Mouse (Mus musculus): Measurements from ENCODE around the gene Mavs. TPM values are rescaled to one million over a fixed set of nuclear protein-coding genes. Genes with fewer than 3 reads are reported as not detected.

The Mavs gene
- total RNA-seq, 2 experiments from 2014 or later = 40.0 to 56.9 TPM

DNA sequence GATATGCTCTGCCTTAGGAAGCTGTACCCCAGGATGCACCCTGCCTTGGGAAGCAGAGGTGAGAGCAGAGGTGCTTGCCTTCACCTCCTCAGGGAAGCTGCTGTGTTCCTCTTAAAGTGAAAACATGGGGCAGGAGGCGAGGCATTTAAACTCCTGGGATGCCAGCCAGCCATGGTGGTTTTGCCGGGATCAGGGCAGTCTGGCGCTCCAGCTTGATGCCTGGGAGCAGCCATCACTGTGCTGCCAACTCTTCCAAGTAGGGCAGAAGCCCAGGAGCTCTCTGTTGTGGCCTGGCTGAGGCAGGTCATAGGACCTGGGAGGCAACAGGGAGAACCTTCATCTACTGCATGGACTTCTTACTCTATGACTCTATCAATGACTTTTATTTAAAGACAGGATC lies 32.6 kb upstream of the Mavs start:
- no peak overlapping the region for H3K4me3 ChIP-seq
- intact Hi-C loops (cut with DNase I) = no loop called here
- DNase-seq = no peak
- H3K27ac ChIP-seq = no peak overlapping the region
- no peak for TF ChIP-seq CTCF (IDR thresholded peaks at IDR 0.05)

DNA sequence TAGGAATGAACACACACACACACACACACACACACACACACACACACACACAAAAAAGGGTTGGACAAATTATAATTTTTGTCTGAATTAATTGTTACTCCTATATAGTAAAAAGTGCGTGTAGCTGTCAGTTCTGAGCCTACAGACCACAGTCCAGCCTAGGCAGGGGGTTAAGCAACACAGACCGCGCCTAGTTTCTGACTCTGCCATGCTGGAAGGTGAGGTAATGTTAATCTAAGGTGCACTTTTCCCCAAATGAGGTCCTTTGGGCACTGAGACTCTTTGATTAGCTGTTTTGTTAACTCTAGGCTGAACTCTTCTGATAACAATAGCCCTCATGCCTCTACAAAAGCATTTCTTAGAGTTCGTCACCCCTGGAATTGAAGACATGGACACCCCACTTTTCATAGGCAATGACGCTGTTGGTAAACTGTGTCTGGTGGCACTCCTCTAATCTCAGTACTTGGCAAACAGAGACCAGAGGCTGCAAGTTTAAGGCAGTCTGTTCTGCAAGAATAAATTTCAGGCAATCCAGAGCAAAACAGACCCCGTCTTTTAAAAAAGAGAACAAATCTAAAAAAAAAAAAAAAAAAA lies 29.9 kb upstream of the Mavs start:
- Histone ChIP-seq H3K27ac (peak overlapping the region; percentile 87), H3K4me3 (no peak overlapping the region)
- DNase-seq = no peak
- TF ChIP-seq CTCF (IDR thresholded peaks at IDR 0.05) = no peak
- intact Hi-C loops (cut with DNase I) = loop anchor here (2.0 kb wide), 1 partner anchor 17 kb away; the partner anchor contains the start of genes Cdc25b and Spef1

DNA sequence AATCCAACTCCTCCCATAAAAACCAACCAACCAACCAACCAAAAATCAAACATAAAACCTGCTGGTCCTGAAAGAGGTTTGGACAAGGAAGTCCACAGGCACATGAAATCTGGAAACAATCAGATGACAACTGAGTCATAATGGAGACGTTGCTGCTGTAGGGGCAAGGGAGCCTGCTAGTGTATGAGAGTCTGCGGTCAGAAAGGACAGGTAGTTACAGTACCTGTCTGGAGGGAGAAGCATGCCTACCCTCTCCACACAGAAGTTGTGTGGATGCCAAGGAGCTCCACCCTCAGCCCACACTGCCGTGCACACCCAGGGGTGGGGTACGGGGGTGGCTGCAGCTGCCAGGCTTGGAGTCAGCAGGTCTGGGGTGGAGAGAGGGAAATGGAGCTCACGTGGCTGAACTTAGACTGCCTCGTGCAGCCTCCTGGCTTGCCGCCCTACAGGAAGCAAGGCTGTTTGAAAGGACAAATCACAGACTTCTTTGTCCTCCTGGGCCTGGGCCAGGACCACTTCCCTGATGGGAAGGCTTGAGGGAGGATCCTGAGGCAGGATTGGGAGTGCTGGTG lies 29.4 kb upstream of the Mavs start:
- no peak for TF ChIP-seq CTCF (IDR thresholded peaks at IDR 0.05)
- intact Hi-C loops (cut with DNase I) = loop anchor here (2.0 kb wide), 1 partner anchor 18 kb away; the partner anchor contains the start of genes Cdc25b and Spef1
- DNase-seq = peak; percentile 96
- peak overlapping the region; percentile 51 for H3K4me3 ChIP-seq
- peak overlapping the region; percentile 87 for H3K27ac ChIP-seq

DNA sequence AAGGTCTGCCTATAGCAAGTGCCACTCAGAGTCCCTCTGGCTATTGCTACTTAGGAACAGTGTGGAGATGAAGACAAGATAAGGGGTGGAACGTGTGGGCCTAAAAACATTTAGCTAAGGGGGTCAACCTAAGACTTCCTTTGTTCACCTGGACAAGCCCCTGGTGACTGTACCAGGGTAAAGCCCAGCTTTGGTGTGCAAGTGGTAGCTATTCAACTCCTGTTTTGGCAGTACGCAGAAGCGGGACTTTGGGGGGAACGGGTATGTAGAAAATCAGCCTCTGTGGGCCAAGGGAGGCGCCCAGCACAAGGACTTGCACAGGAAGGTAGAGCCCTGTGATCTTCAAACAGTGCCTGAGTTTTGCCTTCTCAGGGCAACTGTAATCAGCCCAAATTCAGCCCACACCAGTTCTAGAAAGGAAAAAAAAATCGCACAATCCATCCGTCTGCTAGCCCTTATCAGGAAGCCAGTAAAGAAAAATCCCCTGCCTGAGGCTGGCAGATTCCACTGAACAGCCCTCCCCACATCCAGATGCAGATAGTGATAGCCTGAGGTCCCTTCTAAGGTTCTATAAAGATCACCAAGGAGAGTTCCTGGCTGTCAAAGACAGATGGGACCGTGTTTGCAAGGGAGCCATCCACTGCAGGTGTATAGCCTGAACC lies 28.2 kb upstream of the Mavs start:
- intact Hi-C loops (cut with DNase I) = loop anchor here (2.0 kb wide), 1 partner anchor 19 kb away; the partner anchor contains the start of genes Cdc25b and Spef1
- no peak for TF ChIP-seq CTCF (IDR thresholded peaks at IDR 0.05)
- Histone ChIP-seq H3K27ac (peak overlapping the region; percentile 87), H3K4me3 (no peak overlapping the region; the same call in 1 of the 2 replicates)
- DNase-seq = no peak

DNA sequence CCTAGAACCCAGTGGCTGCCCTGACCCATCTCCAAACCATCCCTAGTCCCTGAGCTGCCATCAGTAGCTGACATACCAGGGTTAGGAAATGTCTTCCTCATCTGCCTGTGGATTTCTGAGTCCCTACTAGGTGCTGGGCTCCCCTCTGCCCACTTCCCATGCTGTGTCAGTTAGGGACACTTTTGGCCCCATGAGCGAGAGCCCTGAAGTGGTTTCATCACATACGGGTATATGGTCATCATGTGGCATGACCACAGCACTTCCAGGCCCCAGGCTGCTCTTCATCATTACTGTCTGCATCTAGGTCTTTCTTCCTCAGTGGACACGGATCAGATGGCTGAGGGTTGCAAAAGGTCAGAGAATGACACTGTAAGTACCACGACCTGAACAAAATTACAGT lies 27.1 kb upstream of the Mavs start, which contains the start of gene Ap5s1:
Gene Ap5s1 (plus strand): TSS at position 301 of the 400 bp plus-strand sequence.
- no peak for TF ChIP-seq CTCF (IDR thresholded peaks at IDR 0.05)
- peak within 1 kb of the TSS; percentile 87 for H3K27ac ChIP-seq
- H3K4me3 ChIP-seq = no peak within 1 kb of the TSS
- intact Hi-C loops (cut with DNase I) = no loop called here
- no peak for DNase-seq

DNA sequence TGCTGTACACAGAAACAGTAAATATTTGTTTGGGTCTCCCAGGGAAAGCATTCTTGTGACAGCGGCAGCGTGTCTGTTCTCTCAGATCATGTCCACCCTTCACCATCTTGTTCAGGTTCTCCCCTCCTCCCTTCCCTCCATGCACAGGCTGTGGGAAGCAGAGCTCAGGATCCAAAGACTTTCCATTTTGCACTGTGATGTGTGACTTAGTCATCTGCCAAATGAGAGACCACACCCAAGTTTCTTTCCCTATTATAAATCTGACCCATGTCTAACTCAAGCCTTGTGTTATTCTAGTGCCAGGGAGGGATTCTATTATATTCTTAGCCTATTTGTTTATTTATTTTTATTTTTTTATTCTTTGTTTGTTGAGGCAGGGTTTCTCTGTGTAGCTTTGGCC lies 25.5 kb upstream of the Mavs start:
- DNase-seq = no peak
- Histone ChIP-seq H3K27ac (peak overlapping the region; percentile 9), H3K4me3 (no peak overlapping the region)
- intact Hi-C loops (cut with DNase I) = loop anchor here (2.0 kb wide), 1 partner anchor 114 kb away; no protein-coding TSS in a partner anchor
- TF ChIP-seq CTCF (IDR thresholded peaks at IDR 0.05) = no peak

DNA sequence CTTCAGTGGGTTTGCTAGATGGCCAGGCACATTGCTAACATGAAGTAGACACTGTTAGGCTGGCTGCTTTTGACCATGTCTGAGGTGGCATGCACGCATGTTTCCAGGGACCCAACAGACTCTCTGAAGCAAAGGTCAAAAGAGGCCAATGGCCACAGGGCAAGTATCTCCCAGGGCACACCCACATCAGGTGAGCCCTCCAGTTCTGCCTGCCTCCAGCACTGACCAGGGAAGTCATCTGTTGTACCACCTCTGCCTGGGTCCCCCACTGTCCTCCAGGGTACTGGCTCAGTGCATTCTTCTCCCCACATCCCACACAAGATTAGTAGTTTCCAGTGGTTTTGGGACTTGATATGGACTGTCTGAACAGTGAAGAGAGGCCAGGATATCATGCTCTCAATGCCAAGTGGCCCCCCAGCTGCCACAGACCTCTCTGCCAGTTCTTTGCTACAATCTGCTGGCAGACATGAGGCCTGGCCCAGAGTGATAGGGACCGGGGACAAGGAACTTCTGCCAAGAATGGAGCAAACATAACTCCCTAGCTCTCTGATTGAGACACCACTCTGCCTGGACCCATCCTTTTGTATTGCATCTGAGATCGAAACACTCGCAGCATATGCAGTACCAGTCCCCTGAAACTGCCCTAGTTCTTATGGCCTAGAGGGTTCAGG lies 24.6 kb upstream of the Mavs start:
- H3K27ac ChIP-seq = peak overlapping the region; percentile 100
- TF ChIP-seq CTCF (IDR thresholded peaks at IDR 0.05) = no peak
- peak overlapping the region; percentile 82 for H3K4me3 ChIP-seq
- intact Hi-C loops (cut with DNase I) = loop anchor here (2.0 kb wide), 1 partner anchor 114 kb away; no protein-coding TSS in a partner anchor
- DNase-seq = no peak

DNA sequence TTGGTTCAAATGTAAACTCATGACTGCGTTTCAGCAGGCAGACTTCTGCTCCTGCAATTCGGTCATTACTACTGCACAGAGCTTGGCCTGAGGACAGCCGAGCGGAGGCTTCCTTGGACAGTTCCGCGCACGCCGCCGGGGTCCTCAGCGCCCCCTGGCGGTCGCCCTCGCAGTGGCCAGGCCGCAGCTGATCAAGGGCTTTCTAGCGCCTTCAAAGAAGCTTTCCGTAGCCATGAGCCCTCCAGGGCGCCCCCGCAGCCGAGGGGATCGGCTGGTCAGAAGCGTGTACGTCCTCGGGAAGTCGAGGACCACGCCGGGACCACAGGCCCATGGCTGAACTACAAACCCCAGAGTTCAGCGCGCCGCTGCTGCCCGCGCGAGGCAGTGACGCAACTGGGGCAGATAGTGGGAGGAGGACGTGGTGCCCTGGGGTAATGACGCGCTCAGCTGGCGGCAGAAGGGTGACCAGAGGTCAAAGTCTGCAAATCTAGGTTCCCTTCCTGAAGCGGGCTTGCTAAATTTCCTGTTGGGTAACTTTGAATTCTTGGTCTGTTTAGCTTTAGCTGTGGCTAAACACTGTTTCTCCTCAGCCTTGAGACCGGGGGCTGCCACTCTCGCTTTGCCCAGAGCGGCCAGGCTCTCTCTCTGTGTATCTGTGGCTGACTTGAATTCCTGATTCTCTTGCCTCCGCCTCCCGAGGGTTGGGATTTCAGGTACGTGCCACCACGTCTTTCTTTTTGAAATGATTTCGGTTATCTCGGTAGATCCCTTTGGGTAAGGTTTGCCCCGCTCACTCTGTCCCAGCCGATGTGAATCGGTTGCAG lies 23.7 kb upstream of the Mavs start:
- TF ChIP-seq CTCF (IDR thresholded peaks at IDR 0.05) = no peak; the same call in 1 of the 2 replicates
- Histone ChIP-seq H3K4me3 (peak overlapping the region; percentile 82), H3K27ac (peak overlapping the region; percentile 100)
- intact Hi-C loops (cut with DNase I) = loop anchor here (2.0 to 5.0 kb wide), 2 partner anchors 33 to 115 kb away; no protein-coding TSS in a partner anchor
- peak; percentile 98 for DNase-seq

DNA sequence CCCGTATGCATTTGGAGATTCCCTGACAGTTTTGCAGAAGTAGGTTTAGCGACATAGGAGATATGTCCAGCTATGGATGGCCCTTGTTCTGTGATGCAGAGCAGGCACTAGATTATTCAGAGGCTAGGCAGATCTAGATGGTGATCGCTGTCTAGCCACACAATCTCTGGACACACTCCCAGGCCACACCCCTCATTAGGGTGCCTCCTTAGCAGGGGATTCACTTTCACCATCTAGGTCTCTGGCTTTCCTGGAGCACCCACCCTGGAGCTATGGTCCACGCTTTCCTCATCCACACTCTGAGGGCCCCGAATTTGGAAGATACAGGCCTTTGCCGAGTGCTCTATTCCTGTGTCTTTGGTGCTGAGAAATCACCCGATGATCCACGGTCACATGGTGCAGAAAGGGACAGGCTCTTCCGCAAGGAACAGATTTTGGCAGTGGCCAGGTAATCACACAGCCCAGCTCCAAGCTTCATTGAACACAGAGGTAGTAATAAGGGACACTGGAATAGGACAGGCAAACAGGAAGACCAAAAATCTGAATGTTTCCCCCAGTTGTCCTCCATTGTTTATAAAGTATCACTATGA lies 22.7 kb upstream of the Mavs start:
- TF ChIP-seq CTCF (IDR thresholded peaks at IDR 0.05) = no peak
- intact Hi-C loops (cut with DNase I) = loop anchor here (5.0 kb wide), 1 partner anchor 34 kb away; no protein-coding TSS in a partner anchor
- Histone ChIP-seq H3K27ac (peak overlapping the region; percentile 100), H3K4me3 (peak overlapping the region; percentile 82)
- DNase-seq = peak; percentile 60

DNA sequence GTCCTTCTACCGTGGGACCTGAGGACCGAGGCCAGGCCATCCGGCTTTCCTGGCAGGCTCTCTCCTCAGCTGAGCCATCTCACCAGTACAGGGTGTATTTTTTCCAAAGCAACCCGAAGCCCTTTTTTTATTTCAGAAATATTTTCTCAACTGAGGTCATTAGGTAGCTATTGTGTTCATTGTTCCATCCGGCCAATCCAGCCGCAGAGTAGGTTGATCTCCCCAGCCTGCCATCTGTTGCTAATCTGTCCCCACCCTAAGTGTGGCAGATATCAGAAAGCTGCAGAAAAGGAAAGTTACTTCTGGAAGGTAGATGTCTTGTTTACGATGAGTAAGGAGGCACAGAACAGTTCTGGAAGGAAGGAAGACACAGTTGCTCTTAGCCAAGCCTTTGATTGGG lies 20.1 kb upstream of the Mavs start:
- intact Hi-C loops (cut with DNase I) = loop anchor here (5.0 kb wide), 1 partner anchor 36 kb away; no protein-coding TSS in a partner anchor
- Histone ChIP-seq H3K27ac (peak overlapping the region; percentile 73), H3K4me3 (no peak overlapping the region)
- no peak for TF ChIP-seq CTCF (IDR thresholded peaks at IDR 0.05)
- DNase-seq = peak; percentile 45

Data from gastrocnemius, adult 2 months (tissue).